Mouse (Mus musculus): ENCODE measurements at regions not wholly inside any gene's neighbourhood (a gene's known extent, or its start where the extent isn't known, plus 50 kb on each side); places are given as distances from the start of the nearest gene placed in this dataset.

- H3K4me3 ChIP-seq (replicated peaks; ENCODE audit: low read length): no peak overlapping the region
- ATAC-seq: no peak
- H3K27me3 ChIP-seq (replicated peaks; ENCODE audit: control insufficient read depth, insufficient read depth, low read length): no peaks in the 10 kb centered on the region
- no peaks in the 10 kb centered on the region for H3K4me1 ChIP-seq (replicated peaks; ENCODE audit: control insufficient read depth, insufficient read depth, low read length)
- no peaks in the 10 kb centered on the region for H3K36me3 ChIP-seq (ENCODE audit: control insufficient read depth, insufficient read depth)
- H3K9me3 ChIP-seq (ENCODE audit: control insufficient read depth, low read length): no peaks in the 10 kb centered on the region
- H3K9ac ChIP-seq (replicated peaks; ENCODE audit: low read depth, low read length): no peak overlapping the region
- 91% methylated on average over 4 of the region's 4 CpGs for WGBS
- H3K4me2 ChIP-seq (ENCODE audit: low read length): no peak overlapping the region
- no peak overlapping the region for H3K27ac ChIP-seq (ENCODE audit: low read length)
Observed at GRCm38 (mm10) chrX:109686502-109687130, 490.1 kb downstream of the Gm6377 start.

DNA sequence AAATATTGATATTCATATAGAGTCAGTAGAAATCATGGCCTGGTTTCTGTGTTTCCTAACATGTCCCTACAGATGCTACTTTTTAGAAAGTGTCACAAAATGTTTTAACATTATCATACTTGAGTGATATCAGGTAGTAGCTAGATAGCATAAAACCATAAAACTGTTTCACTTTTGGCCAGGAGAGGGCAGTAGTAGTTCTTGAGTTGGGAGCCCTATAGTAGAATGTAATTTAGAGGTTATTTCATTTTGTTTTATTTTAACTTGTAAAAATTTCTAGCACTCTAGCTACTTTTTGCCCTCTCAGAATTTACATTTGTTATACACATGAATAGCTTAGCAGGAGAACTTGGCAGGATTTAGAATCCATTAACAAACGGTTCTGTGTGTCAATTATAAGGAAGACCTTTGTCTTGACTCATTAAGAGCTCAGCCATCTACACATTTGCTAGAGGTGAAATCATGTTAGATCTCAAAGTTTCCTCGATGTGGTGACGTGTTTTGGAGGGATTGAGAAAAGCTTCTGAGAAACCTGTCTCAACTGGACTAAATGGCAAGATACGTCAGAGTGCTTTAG is 538.5 kb downstream of the Gm6377 start:
- WGBS: 18% methylated on average over 4 of the region's 4 CpGs
- Histone ChIP-seq H3K4me1 (replicated peaks; ENCODE audit: control insufficient read depth, insufficient read depth, low read length) (no peaks in the 10 kb centered on the region), H3K9me3 (ENCODE audit: control insufficient read depth, low read length) (no peaks in the 10 kb centered on the region), H3K27me3 (replicated peaks; ENCODE audit: control insufficient read depth, insufficient read depth, low read length) (no peaks in the 10 kb centered on the region), H3K4me3 (replicated peaks; ENCODE audit: low read length) (no peak overlapping the region), H3K27ac (ENCODE audit: low read length) (no peak overlapping the region), H3K4me2 (ENCODE audit: low read length) (no peak overlapping the region), H3K36me3 (ENCODE audit: control insufficient read depth, insufficient read depth) (no peaks in the 10 kb centered on the region), H3K9ac (replicated peaks; ENCODE audit: low read depth, low read length) (no peak overlapping the region)
- ATAC-seq: peak; percentile 78

- Histone ChIP-seq H3K4me1 (replicated peaks; ENCODE audit: control insufficient read depth, insufficient read depth, low read length) (no peaks in the 10 kb centered on the region), H3K9ac (replicated peaks; ENCODE audit: low read depth, low read length) (no peak overlapping the region), H3K4me3 (replicated peaks; ENCODE audit: low read length) (no peak overlapping the region), H3K27me3 (replicated peaks; ENCODE audit: control insufficient read depth, insufficient read depth, low read length) (no peaks in the 10 kb centered on the region), H3K36me3 (ENCODE audit: control insufficient read depth, insufficient read depth) (no peaks in the 10 kb centered on the region), H3K9me3 (ENCODE audit: control insufficient read depth, low read length) (no peaks in the 10 kb centered on the region), H3K4me2 (ENCODE audit: low read length) (no peak overlapping the region), H3K27ac (ENCODE audit: low read length) (no peak overlapping the region)
- no peak for ATAC-seq
Observed at GRCm38 (mm10) chrX:109735967-109736366, 539.4 kb downstream of the Gm6377 start.

All from forebrain, embryonic 16.5 days (tissue).